Mouse (Mus musculus): ENCODE measurements at regions not wholly inside any gene's neighbourhood (a gene's known extent, or its start where the extent isn't known, plus 50 kb on each side); places are given as distances from the start of the nearest gene placed in this dataset.

DNA sequence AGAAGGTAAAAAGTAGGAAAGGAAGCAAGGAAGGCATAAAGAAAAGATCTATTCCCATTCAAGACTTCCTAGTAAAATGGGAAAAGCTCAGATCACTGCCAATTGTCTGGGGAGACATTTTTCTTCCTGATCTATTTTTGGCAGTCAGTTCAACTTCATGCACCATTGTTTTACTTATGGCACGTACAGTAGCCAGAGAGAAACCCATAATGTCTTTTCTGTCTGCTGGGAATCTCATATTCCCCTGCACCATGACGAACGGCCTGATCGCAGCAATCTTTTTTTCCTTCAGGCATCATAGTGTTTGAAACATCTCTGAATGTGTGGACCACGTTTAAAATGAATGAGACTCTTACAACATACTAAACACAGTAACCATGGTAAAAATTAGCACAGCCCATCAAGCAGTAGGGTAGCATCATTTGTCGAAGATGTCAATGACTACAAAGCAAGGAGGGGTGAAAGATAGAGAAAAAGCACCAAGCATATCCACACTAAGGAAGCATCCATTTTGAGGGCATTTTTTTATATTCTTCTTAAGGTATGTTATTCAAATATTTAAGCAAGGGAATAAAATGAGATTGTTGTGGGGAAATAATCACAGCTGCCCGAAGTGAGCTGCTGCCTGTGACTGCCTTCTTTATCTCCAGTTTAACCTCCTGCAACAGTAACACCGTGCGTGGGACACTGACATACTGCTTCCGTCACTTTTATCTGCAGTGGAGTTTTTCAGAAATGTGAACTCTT lies 233.7 kb upstream of the Tbl1xr1 start:
- no peak for ATAC-seq (replicated peaks; ENCODE audit: low read depth, poor library complexity, severe bottlenecking)

DNA sequence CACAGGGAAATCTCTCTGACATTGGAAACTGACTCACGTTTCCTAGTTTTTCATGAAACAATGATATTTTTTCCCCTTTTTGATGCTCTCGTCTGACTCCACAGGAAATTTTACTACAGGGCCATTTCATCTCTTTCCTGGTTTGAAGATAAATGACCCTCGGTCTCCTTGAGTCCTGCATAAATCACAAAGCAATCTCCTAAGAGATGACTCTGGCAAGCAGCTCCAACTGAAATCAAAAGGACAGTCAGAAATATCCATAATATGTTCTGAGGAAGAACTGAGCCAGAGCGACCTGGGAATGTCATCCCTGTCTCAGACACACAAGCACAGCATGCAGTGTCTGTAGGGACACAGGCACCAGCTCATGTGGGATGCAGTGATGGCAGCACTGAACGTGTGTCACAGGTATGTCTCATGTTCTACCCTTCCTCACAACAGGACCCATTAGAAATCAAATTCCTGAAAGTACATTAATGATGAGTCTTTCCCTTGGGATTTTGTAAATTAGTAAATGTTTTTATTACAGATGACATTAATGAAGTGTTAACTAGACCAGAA lies 233.1 kb upstream of the Tbl1xr1 start:
- no peak for ATAC-seq (replicated peaks; ENCODE audit: low read depth, poor library complexity, severe bottlenecking)

DNA sequence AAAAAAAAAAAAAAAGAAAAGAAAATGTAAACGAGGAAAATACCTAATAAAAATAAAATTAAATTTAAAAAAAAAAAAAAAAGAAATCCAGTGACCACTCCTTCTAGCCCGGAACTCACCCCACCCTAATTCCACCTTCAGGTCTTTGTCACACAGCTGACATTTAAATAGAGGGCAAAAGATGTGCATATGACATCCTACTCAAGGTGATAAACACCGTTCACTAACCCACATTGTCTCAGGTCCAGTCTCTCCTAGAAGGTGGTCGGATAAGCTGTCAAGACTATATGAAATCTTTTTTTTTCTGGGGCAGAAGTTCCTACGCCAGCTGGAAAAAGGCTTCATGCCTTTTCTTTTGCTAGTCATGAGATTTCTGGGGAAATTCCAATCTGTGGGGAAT lies 226.6 kb upstream of the Tbl1xr1 start:
- no peak for ATAC-seq (replicated peaks; ENCODE audit: low read depth, poor library complexity, severe bottlenecking)

DNA sequence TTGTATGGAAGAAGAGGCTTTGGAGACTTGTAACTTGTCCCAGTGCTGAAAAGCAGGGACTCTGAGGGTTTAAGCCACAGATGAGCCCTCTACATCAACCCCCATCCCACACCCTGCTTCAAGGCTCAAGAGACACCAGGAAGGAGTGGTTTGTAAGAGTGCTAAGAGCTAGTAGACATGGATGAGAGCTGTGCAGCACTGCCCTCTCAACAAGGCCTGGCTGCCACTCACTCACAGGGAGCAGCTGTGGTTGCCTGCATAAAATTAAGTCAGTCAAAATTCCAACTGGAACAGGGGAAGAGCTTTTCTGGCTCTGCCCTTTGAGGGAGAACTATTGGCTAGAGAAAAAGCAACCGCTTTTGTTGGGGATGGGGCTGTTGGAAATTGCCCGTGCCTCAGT lies 225.5 kb upstream of the Tbl1xr1 start:
- ATAC-seq (replicated peaks; ENCODE audit: low read depth, poor library complexity, severe bottlenecking), result no peak

DNA sequence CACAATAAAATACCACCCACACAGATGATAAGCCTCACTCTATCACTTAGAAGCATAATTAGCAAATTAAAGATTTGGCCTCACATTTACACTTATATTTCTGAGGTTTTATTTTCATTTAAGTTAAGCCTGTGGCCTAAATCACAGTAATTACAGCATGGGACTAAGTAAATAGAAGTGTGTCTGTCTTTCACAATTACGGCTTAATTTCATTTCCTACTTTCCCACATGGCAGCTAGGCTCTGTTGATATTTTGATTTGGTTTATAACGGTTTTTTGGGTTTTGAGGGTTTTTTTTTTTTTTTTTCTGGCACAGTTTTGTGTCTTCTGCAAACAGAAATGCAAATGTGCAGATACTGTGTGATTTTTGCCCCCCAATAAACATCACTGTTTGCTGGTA lies 222.1 kb upstream of the Tbl1xr1 start:
- ATAC-seq (replicated peaks; ENCODE audit: low read depth, poor library complexity, severe bottlenecking), result 0 out of 2 replicates have a peak, but pooled peaks have one; percentile 32

DNA sequence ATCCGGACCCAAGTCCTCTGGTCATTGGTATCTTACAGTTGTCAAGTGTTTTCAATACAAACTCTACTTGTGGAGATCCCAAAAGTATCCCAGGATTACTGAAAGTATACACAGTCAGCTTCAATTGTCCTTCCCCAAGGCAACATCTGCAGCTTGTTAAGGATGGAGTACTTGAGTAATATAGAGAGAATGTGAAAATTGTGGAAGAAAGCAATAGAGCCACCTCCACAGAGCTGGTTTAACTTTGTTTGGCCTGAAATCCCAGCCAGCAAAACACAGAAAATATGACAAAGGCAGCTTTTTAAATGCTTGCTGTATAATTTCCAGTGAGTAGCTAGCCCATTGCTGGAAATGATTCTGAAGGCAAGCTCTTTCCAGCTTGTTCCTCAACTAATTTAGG lies 217.0 kb upstream of the Tbl1xr1 start:
- no peak for ATAC-seq (replicated peaks; ENCODE audit: low read depth, poor library complexity, severe bottlenecking)

DNA sequence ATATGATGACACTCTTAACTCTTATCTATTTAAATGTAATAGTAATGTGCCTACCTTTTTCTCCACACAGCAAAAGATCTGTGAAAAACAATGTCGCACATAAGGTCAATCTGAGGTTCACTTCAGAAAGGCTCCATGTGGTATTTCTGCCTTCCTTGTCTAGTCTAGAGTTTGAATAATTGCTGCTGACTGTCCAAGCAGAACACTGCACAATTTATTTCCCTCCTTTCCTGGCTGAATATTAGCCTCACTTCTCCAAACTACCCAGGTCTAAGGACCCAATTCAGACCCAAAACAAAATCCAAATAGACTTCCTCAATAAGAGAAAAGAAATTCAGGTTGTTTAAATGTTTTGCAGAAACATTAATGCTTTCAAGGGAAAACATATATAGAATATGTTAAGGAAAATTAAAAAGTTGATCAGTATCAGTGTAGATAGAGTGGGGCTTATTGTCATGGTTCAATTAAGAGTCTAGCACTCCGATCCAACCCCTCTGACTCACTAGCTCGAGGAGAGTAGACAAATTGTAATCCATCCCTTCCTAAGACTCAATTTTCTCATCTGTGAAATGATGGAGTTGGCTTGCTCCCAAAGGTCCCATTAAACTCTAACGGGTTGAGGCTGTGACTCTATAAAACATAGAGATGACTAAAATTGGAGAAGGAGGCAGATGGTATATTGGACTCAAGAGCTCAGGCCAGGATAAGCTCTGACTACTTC lies 215.4 kb upstream of the Tbl1xr1 start:
- ATAC-seq (replicated peaks; ENCODE audit: low read depth, poor library complexity, severe bottlenecking), result no peak

DNA sequence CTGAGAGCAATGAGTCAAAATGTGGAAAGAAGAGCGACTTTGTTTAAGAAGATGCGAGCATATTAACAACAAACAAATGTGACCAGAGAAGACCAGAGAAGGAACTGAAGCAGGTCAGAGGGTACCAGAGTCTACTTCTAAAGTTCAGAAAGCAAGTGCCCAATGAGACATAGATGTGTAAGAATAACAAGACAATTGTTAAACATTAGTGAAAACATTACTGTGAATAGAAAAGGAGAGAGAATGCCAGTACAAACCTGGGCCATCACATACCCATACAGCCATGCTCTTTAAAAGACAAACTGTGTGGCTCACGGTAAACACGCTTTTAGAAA lies 214.8 kb upstream of the Tbl1xr1 start:
- ATAC-seq (replicated peaks; ENCODE audit: low read depth, poor library complexity, severe bottlenecking), result no peak

DNA sequence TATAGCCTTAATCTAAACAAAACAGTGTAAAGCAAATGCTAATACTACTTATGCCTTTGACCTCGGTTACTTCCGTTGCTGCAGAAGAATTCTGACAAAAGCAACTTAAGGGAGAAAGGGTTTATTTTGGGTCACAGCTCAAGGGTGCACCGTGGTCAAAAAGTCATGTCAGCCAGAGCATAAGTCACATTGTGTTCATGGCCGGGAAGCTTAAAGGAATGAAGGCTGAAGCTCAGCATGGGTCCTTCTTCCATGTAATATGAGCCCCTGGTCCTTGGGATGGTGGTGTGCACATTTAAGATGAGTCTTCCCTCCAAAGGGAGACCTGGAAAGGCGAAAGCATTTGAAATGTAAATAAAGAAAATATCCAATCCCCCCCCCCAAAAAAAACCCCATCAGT lies 212.1 kb upstream of the Tbl1xr1 start:
- no peak for ATAC-seq (replicated peaks; ENCODE audit: low read depth, poor library complexity, severe bottlenecking)

DNA sequence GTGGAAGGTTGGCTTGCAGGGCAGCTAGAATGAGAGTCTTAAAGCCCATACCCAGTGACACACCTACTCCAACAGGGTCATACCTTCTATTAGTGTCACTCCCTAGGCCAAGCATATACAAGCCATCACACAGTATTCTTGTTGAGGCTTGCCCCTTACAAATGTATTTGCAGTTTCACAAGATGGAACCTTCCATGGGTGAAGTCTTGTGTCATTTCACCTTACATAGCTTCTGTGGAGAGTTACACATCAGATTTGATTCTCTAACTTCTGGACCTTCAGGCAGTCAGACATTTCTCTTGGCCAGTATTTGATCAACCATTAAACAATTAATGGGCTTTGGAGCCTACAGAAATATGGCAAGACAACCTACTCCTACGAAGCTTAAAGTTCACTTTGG lies 210.6 kb upstream of the Tbl1xr1 start:
- no peak for ATAC-seq (replicated peaks; ENCODE audit: low read depth, poor library complexity, severe bottlenecking)

DNA sequence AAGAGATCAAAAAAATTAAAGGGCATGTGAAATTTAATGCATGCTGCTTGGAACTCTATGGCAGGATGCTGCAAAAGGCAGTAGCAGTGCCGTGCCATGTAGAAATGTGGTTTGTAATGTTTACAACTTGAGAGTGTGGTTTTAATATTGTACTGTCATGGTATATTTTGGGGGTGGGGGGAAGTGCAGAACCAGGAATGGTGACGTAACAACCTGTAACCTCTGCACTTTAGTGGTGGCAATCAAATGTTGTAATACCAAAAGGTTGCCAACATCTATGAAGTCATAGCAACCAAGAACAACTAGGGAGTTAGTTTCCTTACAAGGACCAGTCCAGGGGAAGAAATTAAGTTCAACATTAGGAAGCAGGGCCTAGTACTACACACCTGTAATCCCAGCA lies 198.1 kb upstream of the Tbl1xr1 start:
- ATAC-seq (replicated peaks; ENCODE audit: low read depth, poor library complexity, severe bottlenecking), result peak; percentile 66

DNA sequence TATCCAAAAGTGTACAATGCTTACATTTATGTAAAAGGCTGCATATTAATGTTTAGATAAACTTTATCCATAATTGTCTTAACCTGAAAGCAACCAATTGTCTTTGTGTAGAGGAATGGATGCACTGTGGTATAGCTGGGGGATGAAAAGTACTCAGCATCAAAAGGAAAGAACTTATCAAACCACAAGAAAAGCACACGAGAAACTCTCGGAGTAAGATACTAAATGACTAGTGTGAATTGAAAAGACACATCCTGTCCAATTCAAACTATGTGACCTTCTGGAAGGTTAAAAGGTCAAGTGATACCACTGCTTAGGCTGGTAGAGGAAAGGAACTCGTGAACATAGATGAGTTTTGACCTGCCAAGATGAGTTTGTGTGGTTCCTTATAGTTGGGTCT lies 192.2 kb upstream of the Tbl1xr1 start:
- no peak for ATAC-seq (replicated peaks; ENCODE audit: low read depth, poor library complexity, severe bottlenecking)

DNA sequence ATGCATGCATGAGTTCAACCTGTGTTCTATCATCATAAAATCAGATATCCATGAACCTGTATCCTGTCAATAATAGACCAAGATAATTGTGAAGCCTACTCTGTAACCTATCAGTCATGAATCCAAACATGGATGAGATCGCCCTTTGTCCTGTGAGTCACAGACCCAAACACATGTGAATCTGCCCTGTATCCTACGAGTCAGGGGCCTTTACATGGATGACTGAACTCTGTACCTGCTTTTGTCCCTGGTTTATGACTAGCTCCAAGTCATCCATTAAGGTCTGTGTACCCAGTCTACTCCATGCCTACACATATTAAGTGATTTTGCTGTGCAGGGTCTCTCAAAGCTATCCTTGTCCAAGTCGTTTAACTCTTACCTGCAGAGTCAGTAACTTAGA lies 187.7 kb upstream of the Tbl1xr1 start:
- no peak for ATAC-seq (replicated peaks; ENCODE audit: low read depth, poor library complexity, severe bottlenecking)

DNA sequence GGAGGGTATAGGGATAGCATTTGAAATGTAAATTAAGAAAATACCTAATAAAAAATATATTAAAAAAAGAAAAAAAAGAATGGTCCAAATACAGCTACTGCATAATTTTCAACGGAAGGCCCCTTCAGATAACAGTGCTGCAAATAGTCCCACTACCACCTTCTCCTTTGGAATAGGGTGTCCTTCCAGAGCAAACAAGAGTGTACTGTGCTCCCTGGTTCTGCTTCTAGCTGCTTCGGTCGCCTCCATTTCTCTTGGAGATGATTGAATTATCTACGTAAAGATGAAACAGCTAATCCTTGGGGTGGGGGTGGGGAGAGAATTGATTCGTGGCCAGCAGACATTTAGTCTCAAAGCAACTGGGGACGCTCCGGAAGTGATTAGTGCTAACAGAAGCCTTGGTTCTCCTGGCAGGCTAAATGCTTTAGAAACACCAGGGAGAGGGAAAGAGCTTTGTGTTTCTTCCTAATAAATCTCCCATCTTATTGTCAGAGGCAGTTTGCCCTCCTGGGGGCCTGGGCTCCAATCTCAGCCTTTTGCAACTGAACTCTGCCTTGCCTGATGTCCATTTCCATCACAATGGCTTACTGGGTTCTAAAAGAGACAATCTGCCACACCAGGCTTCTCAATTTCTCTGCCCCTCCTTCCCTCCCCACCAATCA lies 184.5 kb upstream of the Tbl1xr1 start:
- ATAC-seq (replicated peaks; ENCODE audit: low read depth, poor library complexity, severe bottlenecking), result no peak

DNA sequence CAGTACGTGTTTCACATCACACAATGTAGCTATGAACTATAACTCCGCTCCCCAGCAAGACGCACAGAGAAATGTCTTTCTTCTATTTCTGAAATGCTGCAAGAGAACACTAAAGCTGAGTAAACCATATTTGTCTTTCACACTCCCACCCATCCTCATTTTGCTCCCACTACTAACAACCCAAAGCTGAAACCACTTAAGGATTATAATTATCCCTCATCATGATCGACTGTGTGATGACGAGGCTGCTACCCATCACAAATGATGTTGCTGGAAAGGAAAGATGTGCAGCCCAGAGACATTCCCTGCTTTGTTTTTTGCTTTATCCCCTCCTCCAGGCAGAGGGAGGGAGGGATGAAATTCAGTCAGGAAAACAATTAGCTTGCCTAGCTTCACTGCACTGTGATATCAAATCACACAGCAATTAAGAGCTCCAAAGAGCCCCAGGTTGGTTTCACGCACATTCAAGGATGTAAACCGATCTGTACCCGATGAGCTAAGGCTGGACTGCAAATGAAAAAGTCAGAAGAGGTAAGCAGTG lies 183.5 kb upstream of the Tbl1xr1 start:
- no peak for ATAC-seq (replicated peaks; ENCODE audit: low read depth, poor library complexity, severe bottlenecking)

DNA sequence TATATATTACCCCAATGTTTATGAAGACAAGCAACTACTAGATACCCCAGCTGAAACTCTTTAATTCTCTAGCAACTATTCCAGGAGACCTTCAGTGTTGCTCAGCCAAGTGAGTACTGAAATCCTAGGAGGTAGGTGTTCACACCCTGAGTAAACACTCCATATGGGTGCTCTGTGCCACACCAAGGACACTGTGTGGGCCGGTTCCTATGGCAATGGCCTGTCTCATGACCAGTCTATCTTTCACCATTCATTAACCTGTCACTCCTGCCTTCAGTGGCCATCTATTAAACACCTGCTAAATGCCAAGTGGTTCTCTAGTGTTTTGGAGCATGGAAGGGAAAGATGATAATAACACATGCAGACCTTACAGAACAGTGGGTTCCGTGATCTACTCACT lies 180.9 kb upstream of the Tbl1xr1 start:
- ATAC-seq (replicated peaks; ENCODE audit: low read depth, poor library complexity, severe bottlenecking), result no peak

DNA sequence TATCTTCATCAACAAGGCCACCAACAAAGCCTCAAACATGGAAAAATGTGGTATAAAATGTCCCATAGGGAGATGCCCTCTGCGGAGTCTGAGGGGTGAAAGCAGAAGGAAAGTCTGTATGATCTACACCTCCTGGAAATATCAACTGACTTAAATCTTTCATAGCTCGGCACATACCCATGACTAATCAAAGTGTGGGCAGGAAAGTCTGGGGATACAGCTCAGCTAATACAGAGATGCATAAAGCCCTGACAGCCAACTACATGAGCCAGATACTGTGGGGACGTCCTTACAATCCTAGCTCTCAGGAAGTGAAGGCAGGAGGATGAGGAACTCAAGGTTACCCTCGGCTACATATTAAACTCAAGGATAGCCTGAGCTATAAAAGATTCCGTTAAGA lies 178.2 kb upstream of the Tbl1xr1 start:
- ATAC-seq (replicated peaks; ENCODE audit: low read depth, poor library complexity, severe bottlenecking), result no peak

DNA sequence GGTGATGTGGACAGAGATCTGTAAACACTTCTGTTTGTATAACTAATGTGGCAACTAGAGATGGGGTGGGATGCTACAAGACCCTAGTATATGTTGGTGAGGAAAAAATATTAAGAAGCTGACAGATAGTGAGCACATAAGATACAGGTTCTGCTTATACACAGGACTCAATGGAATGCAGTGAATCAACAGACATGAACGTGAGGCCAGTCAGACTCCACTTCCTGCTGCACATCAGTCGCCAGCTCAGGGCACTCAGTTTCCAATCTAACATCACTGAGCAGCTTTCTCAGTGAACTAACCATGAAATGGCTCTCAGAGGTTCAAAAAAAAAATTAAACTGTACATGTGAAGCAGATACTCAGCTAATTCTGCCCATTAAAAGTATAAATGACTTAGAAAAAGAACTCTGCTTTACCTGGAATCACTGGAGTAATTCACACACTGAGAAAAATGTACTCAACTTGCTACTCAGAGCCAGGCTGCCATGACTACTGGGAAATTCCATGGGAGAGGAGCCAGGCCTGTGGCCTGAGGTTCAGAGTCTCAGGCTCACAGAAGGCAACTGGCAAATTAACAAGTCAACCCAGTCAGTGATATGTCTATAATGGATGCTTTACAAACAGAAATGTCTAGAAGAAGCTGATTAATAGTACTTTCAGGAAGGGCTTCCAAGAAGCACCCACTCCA lies 170.9 kb upstream of the Tbl1xr1 start:
- ATAC-seq (replicated peaks; ENCODE audit: low read depth, poor library complexity, severe bottlenecking), result no peak

DNA sequence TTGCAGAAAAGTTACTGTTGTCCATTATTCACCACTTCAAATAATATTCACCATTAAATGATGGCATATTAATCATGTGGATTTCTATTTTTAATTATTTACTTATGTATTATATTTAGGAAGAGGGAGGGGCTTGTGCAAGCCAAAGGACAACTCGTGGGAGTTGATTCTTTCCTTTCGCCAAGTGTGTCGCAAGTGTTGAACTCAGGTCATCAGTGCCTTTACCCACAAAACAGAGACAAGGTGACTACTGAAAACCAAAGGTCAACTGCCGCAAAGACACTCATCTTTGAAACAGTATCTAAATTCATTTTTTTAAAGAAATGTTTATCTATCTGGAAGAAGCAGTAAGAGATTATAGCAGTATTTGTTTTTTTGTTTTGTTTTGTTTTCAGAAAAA lies 167.6 kb upstream of the Tbl1xr1 start:
- no peak for ATAC-seq (replicated peaks; ENCODE audit: low read depth, poor library complexity, severe bottlenecking)

DNA sequence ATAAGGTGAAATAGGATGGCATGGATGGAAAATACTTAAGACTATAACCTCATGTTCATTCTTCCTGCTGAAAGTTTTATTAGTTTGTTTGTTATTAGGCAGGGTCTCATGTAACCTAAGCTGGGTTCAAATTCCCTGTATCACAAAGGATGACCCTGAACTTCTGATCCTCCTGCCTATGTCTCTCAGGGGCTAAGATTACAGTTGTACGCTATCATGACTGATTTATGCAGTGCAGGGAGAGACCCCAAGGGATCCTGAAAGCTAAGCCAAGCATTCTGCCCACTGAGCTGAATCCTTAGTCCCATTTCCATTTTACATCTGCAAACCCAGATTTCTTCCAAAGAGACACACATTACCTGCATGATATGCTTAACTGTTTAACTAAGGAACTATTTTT lies 166.4 kb upstream of the Tbl1xr1 start:
- no peak for ATAC-seq (replicated peaks; ENCODE audit: low read depth, poor library complexity, severe bottlenecking)

Data from common myeloid progenitor, adult 5-6 weeks (primary cell).